Mouse (Mus musculus) kidney, adult 8-10 months (tissue): ENCODE results near the gene Mrpl43.
"Not testable (repeated sequence)": the region's sequence is repeated elsewhere in the genome, so short reads cannot be mapped to it uniquely, and the experiment has no call there.

ENCODE experiments used
- DNase-seq, 2 experiments: peaks; one replicate each; pipeline ENCODE4 v3.0.0; 2022

Mrpl43 gene

GRCm38 (mm10) chr19:45005957-45006712 lies at the start of gene Mrpl43:
TSS of gene Mrpl43 (minus strand) at chr19:45006442.
- DNase-seq, result peak; percentile 93 to 96

- DNase-seq, result no peak
These were observed 48.8 kb upstream of the Mrpl43 start for GRCm38 (mm10) chr19:45054892-45055690.

GRCm38 (mm10) chr19:45053451-45053850 lies 47.2 kb upstream of the Mrpl43 start:
- DNase-seq, result no peak

GRCm38 (mm10) chr19:45049523-45049922 lies 43.3 kb upstream of the Mrpl43 start:
- no peak for DNase-seq

GRCm38 (mm10) chr19:45048644-45049365 lies 42.6 kb upstream of the Mrpl43 start:
- peak in 1 of 2 experiments; percentile 35 for DNase-seq

GRCm38 (mm10) chr19:45047935-45048643 lies 41.8 kb upstream of the Mrpl43 start:
- DNase-seq, result peak; percentile 39

GRCm38 (mm10) chr19:45047417-45047934 lies 41.2 kb upstream of the Mrpl43 start, which contains the start of gene Sfxn3:
TSS of gene Sfxn3 (plus strand) at chr19:45047503.
- peak; percentile 90 to 91 for DNase-seq

- DNase-seq, result peak; percentile 89 to 91
These were observed 40.5 kb upstream of the Mrpl43 start for GRCm38 (mm10) chr19:45046523-45047321.

GRCm38 (mm10) chr19:45045651-45046050 lies 39.4 kb upstream of the Mrpl43 start, which contains the start of gene Pdzd7:
TSS of gene Pdzd7 (minus strand) at chr19:45045717.
- DNase-seq, result no peak

- no peak for DNase-seq
These were observed 39.0 kb upstream of the Mrpl43 start for GRCm38 (mm10) chr19:45045236-45045635.

- no peak for DNase-seq
These were observed 38.2 kb upstream of the Mrpl43 start for GRCm38 (mm10) chr19:45044389-45044927.

GRCm38 (mm10) chr19:45040214-45040613 lies 34.0 kb upstream of the Mrpl43 start:
- DNase-seq, result no peak

- not testable (repeated sequence) for DNase-seq
These were observed 32.0 kb upstream of the Mrpl43 start for GRCm38 (mm10) chr19:45038198-45038597.

- peak in 1 of 2 experiments; percentile 40 for DNase-seq
These were observed 30.6 kb upstream of the Mrpl43 start for GRCm38 (mm10) chr19:45036867-45037266.

- DNase-seq, result no peak
These were observed 26.5 kb upstream of the Mrpl43 start for GRCm38 (mm10) chr19:45032570-45033332.

- peak; percentile 64 to 82 for DNase-seq
These were observed 25.5 kb upstream of the Mrpl43 start for GRCm38 (mm10) chr19:45031780-45032179.

GRCm38 (mm10) chr19:45030746-45031693 lies 24.8 kb upstream of the Mrpl43 start:
- peak; percentile 82 to 86 for DNase-seq

- DNase-seq, result peak; percentile 53 to 66
These were observed 23.9 kb upstream of the Mrpl43 start for GRCm38 (mm10) chr19:45030111-45030510.

GRCm38 (mm10) chr19:45029571-45029970 lies 23.3 kb upstream of the Mrpl43 start:
- DNase-seq, result no peak
